Mouse (Mus musculus) T-helper 2 cell (primary cell): ENCODE measurements at regions not wholly inside any gene's neighbourhood (a gene's known extent, or its start where the extent isn't known, plus 50 kb on each side); places are given as distances from the start of the nearest gene placed in this dataset.

Experiments used
- in situ Hi-C: fragments of 300-600 bp; cut with MboI, MseI; formaldehyde crosslinking; loops from one replicate; pipeline ENCODE4 v1.15.1; 2025; ENCODE audit warnings: high pct_unique_total_duplicates

GRCm38 (mm10) chr9:13179903-13180302 is 65.7 kb downstream of the Jrkl start:
- in situ Hi-C loops = loop anchor here (10.0 kb wide), 1 partner anchor 505 kb away; no protein-coding TSS in a partner anchor
